Mouse (Mus musculus): Measurements from ENCODE around the gene Gdpgp1. TPM values are rescaled to one million over a fixed set of nuclear protein-coding genes. Genes with fewer than 3 reads are reported as not detected.

Gene Gdpgp1
- polyA plus RNA-seq, 1 experiment, result 3.4 TPM

DNA sequence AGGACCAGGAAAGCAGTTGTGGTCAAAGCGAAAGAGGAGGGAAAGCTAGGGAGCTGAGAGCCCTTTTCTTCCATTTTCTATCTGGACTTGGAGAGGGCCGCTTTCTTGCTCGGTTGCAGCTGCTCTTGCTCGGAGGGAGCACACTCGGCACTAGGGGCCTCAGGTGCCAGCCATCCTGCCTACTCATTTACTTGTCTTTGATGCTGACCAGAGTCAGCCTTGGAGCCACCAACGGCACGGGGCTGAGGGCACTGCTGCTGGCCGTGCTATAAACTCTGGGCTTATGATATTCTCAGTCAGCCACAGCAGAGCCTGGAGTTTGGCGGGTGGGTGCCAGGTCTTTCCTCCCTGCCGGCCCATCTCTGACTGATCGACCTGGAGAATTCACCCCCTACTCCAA is 33.8 kb upstream of the Gdpgp1 start:
- TF ChIP-seq CTCF (IDR thresholded peaks at IDR 0.05; ENCODE audit: extremely low read depth, insufficient read depth, low read length) (no peak), POLR2A (IDR thresholded peaks at IDR 0.05; ENCODE audit: extremely low read depth, insufficient read depth, low read length) (no peak)
- peak overlapping the region; percentile 43 for H3K27ac ChIP-seq (ENCODE audit: insufficient read depth, low read length)
- peaks cover 14% of the 10 kb centered on the region for H3K4me1 ChIP-seq (ENCODE audit: control insufficient read depth, insufficient read depth, low read length)
- H3K4me3 ChIP-seq (ENCODE audit: insufficient read depth, low read length), result peak overlapping the region; percentile 79

- Histone ChIP-seq H3K27ac (ENCODE audit: insufficient read depth, low read length) (no peak overlapping the region), H3K4me3 (ENCODE audit: insufficient read depth, low read length) (peak overlapping the region; percentile 79), H3K4me1 (ENCODE audit: control insufficient read depth, insufficient read depth, low read length) (peaks cover 14% of the 10 kb centered on the region)
- TF ChIP-seq POLR2A (IDR thresholded peaks at IDR 0.05; ENCODE audit: extremely low read depth, insufficient read depth, low read length) (no peak), CTCF (IDR thresholded peaks at IDR 0.05; ENCODE audit: extremely low read depth, insufficient read depth, low read length) (no peak)
Measured at GRCm38 (mm10) chr7:80199286-80199685, 33.4 kb upstream of the Gdpgp1 start.

- TF ChIP-seq POLR2A (IDR thresholded peaks at IDR 0.05; ENCODE audit: extremely low read depth, insufficient read depth, low read length) (no peak), CTCF (IDR thresholded peaks at IDR 0.05; ENCODE audit: extremely low read depth, insufficient read depth, low read length) (no peak)
- H3K4me1 ChIP-seq (ENCODE audit: control insufficient read depth, insufficient read depth, low read length), result peaks cover 12% of the 10 kb centered on the region
- no peak overlapping the region for H3K27ac ChIP-seq (ENCODE audit: insufficient read depth, low read length)
- H3K4me3 ChIP-seq (ENCODE audit: insufficient read depth, low read length), result peak overlapping the region; percentile 79; the same call in 1 of the 2 replicates
Measured at GRCm38 (mm10) chr7:80199851-80200587, 32.6 kb upstream of the Gdpgp1 start.

DNA sequence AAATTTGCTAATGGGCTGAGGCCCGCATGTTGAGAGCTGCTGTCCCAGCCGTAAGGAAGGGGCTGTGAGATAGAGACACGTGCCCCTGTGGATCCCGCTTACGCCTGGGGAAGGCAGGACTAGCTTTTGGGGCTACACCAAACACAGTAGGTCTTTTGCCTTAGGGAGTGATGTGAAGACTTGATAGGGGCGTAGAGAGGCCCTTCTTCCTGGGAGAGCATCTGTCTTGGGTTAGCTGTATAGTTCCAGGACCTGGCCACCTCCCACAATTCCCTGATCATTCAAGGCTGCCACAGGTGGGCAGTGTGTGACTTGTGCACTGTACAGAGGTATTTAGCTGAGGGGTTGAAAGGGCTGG is 32.1 kb upstream of the Gdpgp1 start:
- TF ChIP-seq CTCF (IDR thresholded peaks at IDR 0.05; ENCODE audit: extremely low read depth, insufficient read depth, low read length) (no peak), POLR2A (IDR thresholded peaks at IDR 0.05; ENCODE audit: extremely low read depth, insufficient read depth, low read length) (no peak)
- Histone ChIP-seq H3K4me3 (ENCODE audit: insufficient read depth, low read length) (no peak overlapping the region), H3K27ac (ENCODE audit: insufficient read depth, low read length) (no peak overlapping the region), H3K4me1 (ENCODE audit: control insufficient read depth, insufficient read depth, low read length) (peaks cover 12% of the 10 kb centered on the region)

- TF ChIP-seq POLR2A (IDR thresholded peaks at IDR 0.05; ENCODE audit: extremely low read depth, insufficient read depth, low read length) (no peak), CTCF (IDR thresholded peaks at IDR 0.05; ENCODE audit: extremely low read depth, insufficient read depth, low read length) (no peak)
- Histone ChIP-seq H3K4me1 (ENCODE audit: control insufficient read depth, insufficient read depth, low read length) (peaks cover 12% of the 10 kb centered on the region), H3K4me3 (ENCODE audit: insufficient read depth, low read length) (no peak overlapping the region), H3K27ac (ENCODE audit: insufficient read depth, low read length) (no peak overlapping the region)
Measured at GRCm38 (mm10) chr7:80200963-80201539, 31.6 kb upstream of the Gdpgp1 start.

GRCm38 (mm10) chr7:80201888-80202540 is 30.7 kb upstream of the Gdpgp1 start:
- TF ChIP-seq POLR2A (IDR thresholded peaks at IDR 0.05; ENCODE audit: extremely low read depth, insufficient read depth, low read length) (no peak), CTCF (IDR thresholded peaks at IDR 0.05; ENCODE audit: extremely low read depth, insufficient read depth, low read length) (no peak)
- H3K27ac ChIP-seq (ENCODE audit: insufficient read depth, low read length), result no peak overlapping the region
- peaks cover 14% of the 10 kb centered on the region for H3K4me1 ChIP-seq (ENCODE audit: control insufficient read depth, insufficient read depth, low read length)
- no peak overlapping the region for H3K4me3 ChIP-seq (ENCODE audit: insufficient read depth, low read length)

- H3K4me3 ChIP-seq (ENCODE audit: insufficient read depth, low read length), result no peak overlapping the region
- no peak for TF ChIP-seq CTCF (IDR thresholded peaks at IDR 0.05; ENCODE audit: extremely low read depth, insufficient read depth, low read length)
- no peak for TF ChIP-seq POLR2A (IDR thresholded peaks at IDR 0.05; ENCODE audit: extremely low read depth, insufficient read depth, low read length)
- H3K4me1 ChIP-seq (ENCODE audit: control insufficient read depth, insufficient read depth, low read length), result peaks cover 14% of the 10 kb centered on the region
- no peak overlapping the region for H3K27ac ChIP-seq (ENCODE audit: insufficient read depth, low read length)
Measured at GRCm38 (mm10) chr7:80202961-80203360, 29.7 kb upstream of the Gdpgp1 start.

- Histone ChIP-seq H3K4me3 (ENCODE audit: insufficient read depth, low read length) (no peak overlapping the region), H3K27ac (ENCODE audit: insufficient read depth, low read length) (no peak overlapping the region), H3K4me1 (ENCODE audit: control insufficient read depth, insufficient read depth, low read length) (peaks cover 15% of the 10 kb centered on the region)
- no peak for TF ChIP-seq CTCF (IDR thresholded peaks at IDR 0.05; ENCODE audit: extremely low read depth, insufficient read depth, low read length)
- TF ChIP-seq POLR2A (IDR thresholded peaks at IDR 0.05; ENCODE audit: extremely low read depth, insufficient read depth, low read length), result no peak
Measured at GRCm38 (mm10) chr7:80203638-80204096, 29.0 kb upstream of the Gdpgp1 start.

GRCm38 (mm10) chr7:80204362-80204761 is 28.3 kb upstream of the Gdpgp1 start:
- H3K4me1 ChIP-seq (ENCODE audit: control insufficient read depth, insufficient read depth, low read length), result peaks cover 16% of the 10 kb centered on the region
- no peak for TF ChIP-seq POLR2A (IDR thresholded peaks at IDR 0.05; ENCODE audit: extremely low read depth, insufficient read depth, low read length)
- no peak for TF ChIP-seq CTCF (IDR thresholded peaks at IDR 0.05; ENCODE audit: extremely low read depth, insufficient read depth, low read length)
- H3K4me3 ChIP-seq (ENCODE audit: insufficient read depth, low read length), result no peak overlapping the region

More at GRCm38 (mm10) chr7:80204362-80204761, 28.3 kb upstream of the Gdpgp1 start:
- H3K27ac ChIP-seq (ENCODE audit: insufficient read depth, low read length), result no peak overlapping the region

Measured in cortical plate, adult 2 months (tissue).